Mouse (Mus musculus) neural tube, embryonic 14.5 days (tissue): ENCODE data around the gene Pigp. TPM values are rescaled to one million over a fixed set of nuclear protein-coding genes. Genes with fewer than 3 reads are reported as not detected.

Experiments used
- ATAC-seq: fragments of 200-750 bp; cut with Nextera tagmentation; 2 replicates; pipeline ENCODE4 v1.8.0; 2017; ENCODE audit warnings: low read depth, mild to moderate bottlenecking, moderate TSS enrichment, moderate library complexity
- H3K27ac ChIP-seq: fragments of 300-500 bp; sonication (generic); 2 replicates; pipeline ENCODE4 v1.5.1; 2014; ENCODE audit warnings: low read depth, mild to moderate bottlenecking, control low read depth, low read length, moderate library complexity, mixed read lengths
- H3K27me3 ChIP-seq: fragments of 300-500 bp; sonication (generic); 2 replicates; pipeline ENCODE4 v1.6.1; 2014; ENCODE audit warnings: low read length; ENCODE audit not compliant: control insufficient read depth, insufficient read depth
- H3K36me3 ChIP-seq: fragments of 300-500 bp; sonication (generic); 2 replicates; pipeline ENCODE4 v1.6.1; 2014; ENCODE audit warnings: low read length, mixed read lengths; ENCODE audit not compliant: control insufficient read depth, insufficient read depth
- H3K4me1 ChIP-seq: fragments of 300-500 bp; sonication (generic); 2 replicates; pipeline ENCODE4 v1.6.1; 2014; ENCODE audit warnings: low read length; ENCODE audit not compliant: control insufficient read depth, insufficient read depth
- H3K4me2 ChIP-seq: fragments of 300-500 bp; sonication (generic); 2 replicates; pipeline ENCODE4 v1.6.1; 2014; ENCODE audit warnings: mild to moderate bottlenecking, low read depth, low read length, control low read depth
- H3K4me3 ChIP-seq: fragments of 300-500 bp; sonication (generic); 2 replicates; pipeline ENCODE4 v1.5.1; 2014; ENCODE audit warnings: low read depth, low read length, control low read depth, mixed read lengths
- H3K9ac ChIP-seq: fragments of 300-500 bp; sonication (generic); replicated peaks from 2 replicates; pipeline ENCODE4 v1.6.1; 2014; ENCODE audit warnings: low read depth, mild to moderate bottlenecking, control low read depth, low read length, mixed read lengths
- H3K9me3 ChIP-seq: fragments of 300-500 bp; sonication (generic); 2 replicates; pipeline ENCODE4 v1.6.1; 2016; ENCODE audit warnings: low read length; ENCODE audit not compliant: control insufficient read depth
- WGBS: fragments of 180-500 bp; shearing (Covaris S2); extraction: QIAGEN DNeasy Blood & Tissue Kit; methylation state at CpG from one replicate; pipeline ENCODE4 v1.1.7; 2014; 5-methylcytosine and 5-hydroxymethylcytosine counted together
- polyA plus RNA-seq: library from polyadenylated mRNA; unstranded; fragments of >200 nt; fragmentation: Nextera tagmentation; extraction: Ambion mirVana; gene quantifications from 2 replicates; pipeline ENCODE4 v1.2.1, GENCODE M21; 2014

Pigp gene
- polyA plus RNA-seq, 1 experiment from 2014 or later: 92.0 TPM

DNA sequence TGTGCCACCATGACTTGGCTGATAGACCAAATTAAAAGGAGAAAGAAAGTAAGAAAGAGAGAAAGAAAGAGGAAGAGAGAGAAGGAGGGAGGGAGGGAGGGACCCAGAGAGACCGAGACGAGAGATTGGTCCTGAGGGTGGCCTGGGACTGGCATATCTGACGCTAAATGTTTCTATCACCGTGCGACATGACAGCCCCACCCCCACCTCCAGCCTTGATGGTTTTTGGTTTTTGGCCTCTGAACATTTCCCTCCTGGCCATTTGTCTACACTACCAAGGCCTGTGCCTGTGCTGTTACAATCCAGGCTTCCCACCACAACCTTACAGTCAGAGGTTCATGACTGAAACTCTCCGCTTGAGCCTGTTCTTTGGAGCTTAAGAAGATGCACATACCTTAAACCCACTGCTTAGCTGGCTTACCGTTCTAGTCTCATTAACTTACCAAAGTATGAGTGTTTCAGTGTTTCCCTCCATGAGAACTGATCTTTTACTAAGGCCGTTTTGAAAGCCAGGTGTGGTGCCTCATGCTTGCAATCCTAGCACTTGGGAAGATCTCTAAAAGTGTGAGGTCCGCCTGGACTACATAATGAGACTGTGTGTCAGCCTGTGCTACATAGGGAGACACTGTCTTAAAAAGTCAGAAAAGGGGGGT is 40.3 kb downstream of the Pigp start:
- Histone ChIP-seq H3K4me1 (peaks cover 11% of the 10 kb centered on the region; the same call in 1 of the 2 replicates), H3K27me3 (peaks cover 12% of the 10 kb centered on the region), H3K36me3 (no peaks in the 10 kb centered on the region), H3K4me2 (no peak overlapping the region), H3K9ac (no peak overlapping the region), H3K27ac (no peak overlapping the region), H3K4me3 (no peak overlapping the region), H3K9me3 (no peaks in the 10 kb centered on the region)
- ATAC-seq: no peak
- 79% methylated on average over 9 of the region's 9 CpGs for WGBS

DNA sequence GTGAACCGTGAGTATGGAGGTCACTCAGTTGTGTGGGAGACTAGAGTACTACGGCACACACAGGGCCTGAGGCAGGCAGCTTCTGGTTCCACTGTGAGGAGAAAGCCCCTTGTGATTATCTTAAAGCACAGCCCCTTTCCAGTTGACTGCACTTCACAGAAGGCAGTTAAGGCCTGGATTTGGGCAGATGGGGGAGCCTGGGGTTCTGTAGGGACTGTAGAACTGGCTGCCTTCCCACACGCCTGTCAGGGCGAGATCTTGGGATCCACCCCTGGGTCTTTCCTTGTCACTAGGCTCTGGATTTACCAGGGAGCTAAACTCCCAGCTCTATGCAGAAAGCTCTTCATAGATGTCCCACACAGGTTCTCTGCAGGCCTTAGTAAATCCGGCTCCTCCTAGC is 41.2 kb downstream of the Pigp start:
- H3K4me1 ChIP-seq: peaks cover 11% of the 10 kb centered on the region; the same call in 1 of the 2 replicates
- H3K36me3 ChIP-seq: no peaks in the 10 kb centered on the region
- H3K27me3 ChIP-seq: peaks cover 12% of the 10 kb centered on the region
- no peak overlapping the region for H3K9ac ChIP-seq
- no peak for ATAC-seq
- H3K9me3 ChIP-seq: no peaks in the 10 kb centered on the region
- H3K27ac ChIP-seq: no peak overlapping the region
- no peak overlapping the region for H3K4me3 ChIP-seq
- WGBS: 52% methylated on average over 5 of the region's 5 CpGs
- H3K4me2 ChIP-seq: no peak overlapping the region

DNA sequence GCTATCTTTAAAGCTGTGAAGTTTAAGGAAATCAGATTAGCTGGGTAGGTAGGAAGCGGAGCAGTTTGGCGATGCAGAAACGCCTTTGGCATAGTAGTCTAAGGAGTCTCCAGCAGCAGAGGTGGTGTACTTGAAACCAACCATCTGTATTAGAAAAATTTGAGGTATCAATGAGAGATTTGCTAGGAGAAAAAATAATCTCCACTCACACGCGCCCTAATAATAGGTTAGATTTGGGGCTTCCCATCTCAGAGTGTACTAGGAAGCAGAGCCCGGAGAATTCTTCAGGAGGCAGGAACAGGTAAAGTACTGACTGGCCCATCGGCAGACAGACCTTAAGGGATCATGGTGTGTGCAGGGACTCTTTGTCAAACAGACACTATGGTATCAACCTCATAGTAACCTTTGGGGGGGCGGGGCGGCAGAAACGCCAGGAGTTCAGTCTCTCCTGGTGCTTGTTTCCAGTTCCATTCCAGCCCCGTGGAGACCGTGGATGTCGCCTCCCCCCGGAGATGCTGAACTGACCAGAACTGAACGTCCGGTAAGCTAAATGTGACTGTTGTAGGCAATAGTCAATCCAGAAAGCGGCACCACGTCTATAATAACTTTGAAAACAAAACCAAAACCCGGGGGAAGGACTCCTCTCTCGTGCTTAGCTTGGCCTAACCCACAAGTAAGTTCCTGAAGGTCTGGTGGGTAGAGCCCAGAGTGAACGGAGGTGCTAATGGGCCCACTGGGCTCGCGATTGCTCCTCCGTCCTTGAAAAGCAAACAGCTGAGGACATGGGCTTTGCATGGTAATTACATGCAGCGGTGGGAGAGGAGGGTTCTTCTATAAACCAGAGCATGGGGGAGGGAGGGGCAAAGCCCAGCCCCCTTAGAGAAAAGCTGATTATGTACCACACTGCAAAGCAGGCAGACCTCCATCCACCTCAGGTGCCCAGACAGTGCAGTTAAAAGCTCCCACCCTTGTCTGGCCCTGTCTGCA is 42.5 kb downstream of the Pigp start:
- H3K4me3 ChIP-seq: no peak overlapping the region

DNA sequence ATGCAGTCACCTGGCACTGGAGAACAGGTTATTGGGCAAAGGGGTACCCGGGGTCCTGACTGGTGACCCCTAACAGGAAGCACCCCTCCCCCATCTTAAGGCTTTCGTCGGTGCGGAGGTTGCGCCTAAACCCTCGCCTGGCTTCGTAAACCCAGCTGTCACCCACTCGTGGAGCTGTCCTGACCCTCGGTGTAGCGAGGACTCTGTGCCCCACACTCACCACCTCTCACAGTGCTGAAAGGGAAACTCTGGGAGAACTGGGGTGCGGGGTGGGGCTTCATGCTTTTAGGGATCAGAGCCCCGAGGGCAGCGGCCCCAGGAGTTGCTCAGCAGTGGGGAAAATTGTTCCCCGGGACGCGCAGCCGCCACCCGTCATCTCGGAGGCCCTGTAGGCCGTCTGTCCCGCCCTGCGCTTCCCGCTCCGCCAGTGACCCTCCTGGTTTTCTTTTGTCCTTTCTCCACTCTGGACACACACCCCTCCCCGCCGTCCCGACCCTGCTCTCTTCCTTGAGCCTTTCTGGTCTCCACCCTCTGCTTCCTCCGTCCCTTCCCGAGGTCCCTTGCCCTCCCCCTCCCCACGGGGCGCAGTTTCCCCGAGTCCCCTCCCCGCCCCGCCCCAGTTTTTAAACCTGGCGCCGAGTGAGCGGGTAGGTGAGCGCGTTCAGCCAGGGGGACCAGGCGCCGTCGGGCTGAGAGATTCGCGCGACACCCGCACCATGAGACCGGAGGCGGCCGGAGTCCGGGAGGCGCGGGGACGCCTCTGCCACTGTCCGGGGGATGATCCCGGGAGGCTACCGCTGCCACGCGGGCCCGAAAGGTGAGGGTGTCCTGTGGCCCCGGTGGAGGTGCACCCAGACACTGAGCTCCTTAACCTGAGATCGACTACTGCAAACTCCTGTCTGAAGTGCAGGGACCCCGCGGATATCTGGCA is 43.6 kb downstream of the Pigp start, which contains the start of gene Ripply3:
Gene Ripply3 (plus strand): TSS at position 640 of the 931 bp plus-strand sequence.
- Histone ChIP-seq H3K36me3 (no peaks in the 10 kb centered on the region), H3K27ac (no peak within 1 kb of the TSS), H3K27me3 (peaks cover 12% of the 10 kb centered on the region), H3K4me1 (peaks cover 11% of the 10 kb centered on the region; the same call in 1 of the 2 replicates), H3K4me2 (peak within 1 kb of the TSS; percentile 41), H3K4me3 (peak within 1 kb of the TSS; percentile 28), H3K9me3 (no peaks in the 10 kb centered on the region), H3K9ac (no peak within 1 kb of the TSS)
- peak; percentile 41; the same call in 1 of the 2 replicates for ATAC-seq
- WGBS: 1% methylated on average over 62 of the region's 63 CpGs

More for the DNA sequence above, 42.5 kb downstream of the Pigp start:
- Histone ChIP-seq H3K27ac (no peak overlapping the region), H3K4me2 (peak overlapping the region; percentile 41; the same call in 1 of the 2 replicates), H3K9ac (no peak overlapping the region), H3K9me3 (no peaks in the 10 kb centered on the region), H3K4me1 (peaks cover 11% of the 10 kb centered on the region; the same call in 1 of the 2 replicates), H3K36me3 (no peaks in the 10 kb centered on the region), H3K27me3 (peaks cover 12% of the 10 kb centered on the region)
- ATAC-seq: peak; percentile 21; the same call in 1 of the 2 replicates
- 9% methylated on average over 25 of the region's 25 CpGs for WGBS

DNA sequence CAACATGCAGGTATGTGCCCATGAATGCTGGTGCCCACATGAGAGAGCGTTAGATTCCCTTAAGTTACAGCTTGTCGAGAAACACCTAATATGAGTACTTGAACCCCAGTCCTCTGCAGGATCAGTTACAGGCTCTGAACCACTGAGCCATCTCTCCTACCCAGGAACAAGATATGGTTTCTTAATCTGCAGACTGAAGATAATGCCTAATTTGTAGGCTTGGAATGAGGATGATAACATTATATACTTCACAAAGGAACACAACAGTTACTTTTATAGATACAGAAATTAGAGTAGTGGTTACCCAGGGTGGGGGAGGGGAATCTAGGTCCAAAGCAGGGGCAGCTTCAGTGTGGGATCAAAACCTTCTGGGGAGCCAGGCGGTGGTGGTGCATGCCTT is 45.6 kb downstream of the Pigp start:
- Histone ChIP-seq H3K4me1 (peaks cover 11% of the 10 kb centered on the region; the same call in 1 of the 2 replicates), H3K4me3 (no peak overlapping the region), H3K9ac (no peak overlapping the region), H3K9me3 (no peaks in the 10 kb centered on the region), H3K4me2 (no peak overlapping the region), H3K27ac (no peak overlapping the region), H3K27me3 (peaks cover 12% of the 10 kb centered on the region), H3K36me3 (no peaks in the 10 kb centered on the region)
- WGBS: 95% methylated on average over 3 of the region's 3 CpGs
- ATAC-seq: no peak

DNA sequence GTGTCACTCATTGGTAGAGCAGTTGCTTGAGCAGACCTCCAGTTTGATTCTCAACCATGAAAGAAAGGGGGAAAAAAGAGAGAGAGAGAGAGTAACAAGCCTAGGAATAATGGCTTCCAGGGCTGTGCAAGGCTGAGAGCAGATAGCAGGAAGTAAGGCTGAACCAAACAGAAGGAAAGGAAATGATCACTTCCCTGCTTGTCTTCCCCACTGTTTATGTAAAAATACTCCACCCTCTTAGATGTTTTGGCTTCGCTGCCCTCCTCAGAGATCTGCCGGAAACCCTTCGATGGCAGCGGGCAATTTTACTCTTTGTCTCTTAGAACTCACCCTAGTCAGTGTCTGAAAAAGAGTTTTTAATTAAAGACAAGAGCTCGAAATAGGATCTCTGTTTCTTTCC is 48.0 kb downstream of the Pigp start:
- peaks cover 12% of the 10 kb centered on the region for H3K27me3 ChIP-seq
- ATAC-seq: no peak
- peaks cover 4% of the 10 kb centered on the region; the same call in 1 of the 2 replicates for H3K4me1 ChIP-seq
- no peak overlapping the region for H3K4me2 ChIP-seq
- no peaks in the 10 kb centered on the region for H3K9me3 ChIP-seq
- no peak overlapping the region for H3K4me3 ChIP-seq
- no peak overlapping the region for H3K27ac ChIP-seq
- no peak overlapping the region for H3K9ac ChIP-seq
- 73% methylated on average over 5 of the region's 5 CpGs for WGBS
- no peaks in the 10 kb centered on the region for H3K36me3 ChIP-seq

DNA sequence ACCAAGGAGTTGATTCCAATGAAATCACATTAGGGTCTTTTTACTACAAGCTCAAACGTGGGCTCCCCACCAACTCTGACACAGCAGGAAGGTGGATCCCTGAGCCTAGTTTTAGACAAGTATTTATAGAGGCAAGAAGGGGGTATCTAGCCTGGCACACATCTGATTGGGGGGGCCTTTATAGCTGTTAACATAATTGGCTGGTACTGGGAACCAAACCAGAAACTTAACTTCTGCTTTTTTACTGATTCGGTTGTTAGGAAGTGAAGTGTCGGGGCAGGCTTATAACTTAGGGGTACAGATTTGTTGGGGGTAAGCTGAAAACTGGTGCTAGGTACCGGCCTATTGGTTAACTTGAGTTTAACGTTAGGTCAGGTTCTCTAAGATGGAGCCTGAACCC is 51.4 kb downstream of the Pigp start:
- no peaks in the 10 kb centered on the region for H3K36me3 ChIP-seq
- H3K9me3 ChIP-seq: no peaks in the 10 kb centered on the region
- H3K27me3 ChIP-seq: no peaks in the 10 kb centered on the region
- ATAC-seq: no peak
- H3K9ac ChIP-seq: no peak overlapping the region
- no peak overlapping the region for H3K27ac ChIP-seq
- WGBS: 82% methylated on average over 5 of the region's 5 CpGs
- no peaks in the 10 kb centered on the region for H3K4me1 ChIP-seq
- no peak overlapping the region for H3K4me2 ChIP-seq
- H3K4me3 ChIP-seq: no peak overlapping the region

DNA sequence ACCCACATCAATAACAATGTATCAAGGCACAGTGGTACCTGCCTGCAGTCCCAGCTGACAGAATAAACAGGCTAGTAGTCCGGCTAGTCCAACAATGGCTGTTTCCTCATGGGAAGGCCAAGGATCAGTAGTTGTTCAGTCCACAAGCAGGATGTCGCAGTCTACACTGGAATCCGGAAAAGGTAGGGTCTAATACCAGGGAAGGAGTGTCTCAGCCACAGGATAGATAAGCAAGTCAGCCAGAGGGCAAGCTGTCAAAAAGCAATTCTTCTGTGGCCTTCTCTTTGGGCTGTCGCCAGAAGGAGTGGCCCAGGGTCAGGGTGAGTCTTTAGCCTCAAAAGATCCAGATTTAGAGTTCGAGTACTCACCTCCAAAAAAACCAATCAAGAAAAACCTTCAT is 53.9 kb downstream of the Pigp start:
- no peak overlapping the region for H3K27ac ChIP-seq
- 87% methylated on average over 5 of the region's 5 CpGs for WGBS
- H3K4me2 ChIP-seq: no peak overlapping the region
- no peak overlapping the region for H3K4me3 ChIP-seq
- no peak for ATAC-seq
- no peaks in the 10 kb centered on the region for H3K36me3 ChIP-seq
- H3K27me3 ChIP-seq: no peaks in the 10 kb centered on the region
- no peak overlapping the region for H3K9ac ChIP-seq
- peaks cover 5% of the 10 kb centered on the region; the same call in 1 of the 2 replicates for H3K4me1 ChIP-seq
- H3K9me3 ChIP-seq: no peaks in the 10 kb centered on the region
